Comparison of ENCODE assay signal across 8 mouse cellular contexts in genomic region chr12:21416506-21416905, GRCm38 (mm10). TPM values are rescaled to one million over a fixed set of nuclear protein-coding genes. Genes with fewer than 3 reads are reported as not detected.
DNase-seq lines count a peak whose midpoint lies in the region; ATAC-seq and TF ChIP-seq lines count a peak whose summit lies in the region.

No protein-coding gene starts in this region.

- H3K9ac ChIP-seq in liver, embryonic 16.5 days (ENCODE audit: low read depth, low read length) = peak overlapping the region; percentile 75
- peak overlapping the region; percentile 74 for H3K9ac ChIP-seq in stomach, postnatal 0 days (ENCODE audit: low read length)

- TF ChIP-seq CTCF in kidney, adult 2 months (conservative IDR thresholded peaks at IDR 0.05; ENCODE audit: insufficient read depth, insufficient read length, low read depth, low read length) = no peak
- TF ChIP-seq CTCF in E14TG2a.4 (conservative IDR thresholded peaks at IDR 0.05; ENCODE audit: low read length) = no peak
- no peak for TF ChIP-seq CTCF in cortical plate, adult 2 months (IDR thresholded peaks at IDR 0.05; ENCODE audit: extremely low read depth, insufficient read depth, low read length)
- TF ChIP-seq CTCF in stomach, postnatal 0 days (IDR thresholded peaks at IDR 0.05; ENCODE audit: low read depth) = no peak

- H3K4me2 ChIP-seq in liver, embryonic 16.5 days (ENCODE audit: low read depth, low read length) = peak overlapping the region; percentile 94
- peak overlapping the region; percentile 50 for H3K4me2 ChIP-seq in stomach, postnatal 0 days (replicated peaks; ENCODE audit: low read depth)

- H3K27me3 ChIP-seq in kidney, adult 2 months (replicated peaks; ENCODE audit: control insufficient read depth, insufficient read depth, low read length) = no peaks in the 10 kb centered on the region
- no peaks in the 10 kb centered on the region for H3K27me3 ChIP-seq in E14TG2a.4 (ENCODE audit: insufficient read depth, low read length)
- no peaks in the 10 kb centered on the region for H3K27me3 ChIP-seq in liver, embryonic 16.5 days (ENCODE audit: control insufficient read depth, insufficient read depth, low read depth, low read length)
- H3K27me3 ChIP-seq in stomach, postnatal 0 days (ENCODE audit: control insufficient read depth, insufficient read depth, low read length) = no peaks in the 10 kb centered on the region

- ATAC-seq in liver, embryonic 16.5 days (ENCODE audit: low read depth) = no peak
- ATAC-seq in stomach, postnatal 0 days (ENCODE audit: low FRiP score, low TSS enrichment) = no peak

- H3K9me3 ChIP-seq in E14TG2a.4 (ENCODE audit: low read length) = no peaks in the 10 kb centered on the region
- no peaks in the 10 kb centered on the region; the same call in 1 of the 2 replicates for H3K9me3 ChIP-seq in liver, embryonic 16.5 days (replicated peaks; ENCODE audit: control insufficient read depth, low read length)
- no peaks in the 10 kb centered on the region for H3K9me3 ChIP-seq in stomach, postnatal 0 days (ENCODE audit: control insufficient read depth, low read length)

- H3K4me3 ChIP-seq in kidney, adult 2 months (ENCODE audit: insufficient read depth, low read depth, low read length) = peak overlapping the region; percentile 69
- peak overlapping the region; percentile 92 for H3K4me3 ChIP-seq in E14TG2a.4 (replicated peaks; ENCODE audit: low read length)
- H3K4me3 ChIP-seq in cortical plate, adult 2 months (ENCODE audit: insufficient read depth, low read length) = peak overlapping the region; percentile 61
- peak overlapping the region; percentile 88 for H3K4me3 ChIP-seq in liver, embryonic 16.5 days (ENCODE audit: low read depth, low read length)
- H3K4me3 ChIP-seq in stomach, postnatal 0 days (ENCODE audit: low read depth, low read length) = peak overlapping the region; percentile 90

- no peak for TF ChIP-seq POLR2A in kidney, adult 2 months (IDR thresholded peaks at IDR 0.05; ENCODE audit: low read depth, low read length)
- no peak for TF ChIP-seq POLR2A in cortical plate, adult 2 months (IDR thresholded peaks at IDR 0.05; ENCODE audit: extremely low read depth, insufficient read depth, low read length)

- H3K27ac ChIP-seq in kidney, adult 2 months (ENCODE audit: insufficient read depth, low read depth, low read length) = peak overlapping the region; percentile 65
- H3K27ac ChIP-seq in cortical plate, adult 2 months (ENCODE audit: insufficient read depth, low read length) = peak overlapping the region; percentile 83; the same call in 1 of the 2 replicates
- no peak overlapping the region for H3K27ac ChIP-seq in liver, embryonic 16.5 days (ENCODE audit: low read length)
- peak overlapping the region; percentile 69 for H3K27ac ChIP-seq in stomach, postnatal 0 days (replicated peaks)

- DNase-seq in kidney, adult 2 months = no peak
- DNase-seq in kidney, adult 18-20 months = no peak
- DNase-seq in heart, postnatal 14 days = peak; percentile 15 to 23
- peak; percentile 30 for DNase-seq in stomach, postnatal 0 days (ENCODE audit: low spot score)
- DNase-seq in layer of hippocampus, postnatal 36 days = no peak

- TF ChIP-seq EP300 in stomach, postnatal 0 days (optimal IDR thresholded peaks at IDR 0.05) = no peak

- WGBS in kidney, adult 2 months = under 1% methylated on average over 14 of the region's 15 CpGs
- under 1% methylated on average over 13 of the region's 15 CpGs for WGBS in liver, embryonic 16.5 days (ENCODE audit: insufficient replicate concordance)
- WGBS in stomach, postnatal 0 days = 0% methylated on average over 13 of the region's 15 CpGs

- H3K4me1 ChIP-seq in kidney, adult 2 months (ENCODE audit: control insufficient read depth, insufficient read depth, low read length) = peaks cover 7% of the 10 kb centered on the region; the same call in 1 of the 2 replicates
- peaks cover 69% of the 10 kb centered on the region for H3K4me1 ChIP-seq in E14TG2a.4 (replicated peaks; ENCODE audit: low read depth, low read length)
- H3K4me1 ChIP-seq in cortical plate, adult 2 months (ENCODE audit: control insufficient read depth, insufficient read depth, low read length) = peaks cover 5% of the 10 kb centered on the region; the same call in 1 of the 2 replicates
- peaks cover 29% of the 10 kb centered on the region for H3K4me1 ChIP-seq in liver, embryonic 16.5 days (ENCODE audit: control insufficient read depth, low read depth, low read length)
- no peaks in the 10 kb centered on the region for H3K4me1 ChIP-seq in stomach, postnatal 0 days (replicated peaks; ENCODE audit: control insufficient read depth, insufficient read depth)

- H3K36me3 ChIP-seq in kidney, adult 2 months (ENCODE audit: control insufficient read depth, insufficient read depth, low read length) = peaks cover 3% of the 10 kb centered on the region; the same call in 1 of the 2 replicates
- H3K36me3 ChIP-seq in E14TG2a.4 (ENCODE audit: insufficient read depth, low read length) = peaks cover 51% of the 10 kb centered on the region
- H3K36me3 ChIP-seq in liver, embryonic 16.5 days (ENCODE audit: control insufficient read depth, insufficient read depth) = peaks cover 16% of the 10 kb centered on the region
- no peaks in the 10 kb centered on the region for H3K36me3 ChIP-seq in stomach, postnatal 0 days (ENCODE audit: control insufficient read depth, insufficient read depth, low read length)

- intact Hi-C loops in heart, postnatal 14 days (cut with DNase I) = loop anchor here (2.0 to 5.0 kb wide), 3 partner anchors 44 to 101 kb away; partner anchors contain the start of gene Adam17

RNA-seq across cellular contexts. Expression of gene Ywhaq, which starts 0.9 kb away (rescaled TPM):
- polyA plus RNA-seq in kidney, adult 2 months (2012; rRNA removed) = 71.7 and 83.4 TPM in 2 replicates
- 330 and 331 TPM in 2 replicates for polyA plus RNA-seq in cortical plate, adult 2 months (2012; rRNA removed)
- total RNA-seq in heart, postnatal 14 days (2021) = 100 to 1,000 TPM in 1 of 2 experiments, 10 to 100 TPM in 1; 97.2 to 104 TPM
- 161 and 182 TPM in 2 replicates for polyA plus RNA-seq in liver, embryonic 16.5 days (2015; fragmentation: Nextera tagmentation; extraction: Ambion mirVana)
- polyA plus RNA-seq in stomach, postnatal 0 days (2015; fragmentation: Nextera tagmentation; extraction: Ambion mirVana) = 371 and 384 TPM in 2 replicates
- total RNA-seq in layer of hippocampus, postnatal 36 days (2021) = 100 to 1,000 TPM; 457 to 503 TPM

RNA-seq across cellular contexts. Expression of gene Adam17, which starts 43.1 kb away (rescaled TPM):
- 15.8 and 19.1 TPM in 2 replicates for polyA plus RNA-seq in kidney, adult 2 months (2012; rRNA removed)
- polyA plus RNA-seq in cortical plate, adult 2 months (2012; rRNA removed) = 15.2 and 16.3 TPM in 2 replicates
- total RNA-seq in heart, postnatal 14 days (2021) = 10 to 100 TPM; 48.4 to 63.3 TPM
- polyA plus RNA-seq in liver, embryonic 16.5 days (2015; fragmentation: Nextera tagmentation; extraction: Ambion mirVana) = 15.8 and 16.3 TPM in 2 replicates
- 16.2 and 16.9 TPM in 2 replicates for polyA plus RNA-seq in stomach, postnatal 0 days (2015; fragmentation: Nextera tagmentation; extraction: Ambion mirVana)
- total RNA-seq in layer of hippocampus, postnatal 36 days (2021) = 10 to 100 TPM; 16.4 to 20.5 TPM

Comparison
In these comparisons a context has a peak if more than half of its experiments do, and no peak if none do; other contexts are left out.
1. DNase-seq: peak in heart, postnatal 14 days (2 of 2) and stomach, postnatal 0 days (single experiment); none in kidney, adult 2 months (single experiment), kidney, adult 18-20 months (single experiment) and layer of hippocampus, postnatal 36 days (0 of 2).
2. Peak in every context shown above with its lines, with median percentiles within 50 percentile points of each other: H3K4me3 ChIP-seq.